Mouse (Mus musculus) liver, embryonic 14.5 days (tissue): ENCODE results near the gene H2-Eb1.

Experiments
- CTCF ChIP-seq: IDR thresholded peaks from 2 replicates; pipeline ENCODE4 v1.5.1; 2016; ENCODE audit warnings: antibody characterized with exemption, low read depth, control low read depth
- EP300 ChIP-seq: IDR thresholded peaks from 2 replicates; pipeline ENCODE4 v1.6.1; 2016; ENCODE audit warnings: antibody characterized with exemption, low read depth

GRCm38 (mm10) chr17:34331200-34331599 is 25.5 kb downstream of the H2-Eb1 start:
- no peak for TF ChIP-seq CTCF
- TF ChIP-seq EP300, result no peak
